Mouse (Mus musculus): Measurements from ENCODE around the gene Pate3. TPM values are rescaled to one million over a fixed set of nuclear protein-coding genes. Genes with fewer than 3 reads are reported as not detected.
"Not testable (repeated sequence)": the region's sequence is repeated elsewhere in the genome, so short reads cannot be mapped to it uniquely, and the experiment has no call there.

Gene Pate3
- not detected in 2 replicates for polyA plus RNA-seq (2015; fragmentation: Nextera tagmentation; extraction: Ambion mirVana)

GRCm38 (mm10) chr9:35648102-35648501 is at the start of gene Pate3:
Pate3 (minus strand) TSS chr9:35648202.
- WGBS, result 69% methylated on average over 1 of the region's 1 CpGs
- peaks cover 5% of the 10 kb centered on the region; the same call in 1 of the 2 replicates for H3K9me3 ChIP-seq (replicated peaks)
- no peak within 1 kb of the TSS for H3K9ac ChIP-seq
- no peak within 1 kb of the TSS for H3K27ac ChIP-seq
- no peaks in the 10 kb centered on the region for H3K36me3 ChIP-seq (ENCODE audit: poor library complexity, severe bottlenecking)
- H3K4me2 ChIP-seq, result no peak within 1 kb of the TSS
- H3K4me1 ChIP-seq, result no peaks in the 10 kb centered on the region
- no peaks in the 10 kb centered on the region for H3K27me3 ChIP-seq
- H3K4me3 ChIP-seq, result no peak within 1 kb of the TSS
- no peak for ATAC-seq

- H3K4me1 ChIP-seq, result no peaks in the 10 kb centered on the region
- no peak overlapping the region for H3K27ac ChIP-seq
- no peaks in the 10 kb centered on the region for H3K36me3 ChIP-seq (ENCODE audit: poor library complexity, severe bottlenecking)
- H3K27me3 ChIP-seq, result no peaks in the 10 kb centered on the region
- no peak overlapping the region for H3K4me3 ChIP-seq
- no peak for ATAC-seq
- no peak overlapping the region for H3K4me2 ChIP-seq
- H3K9ac ChIP-seq, result no peak overlapping the region
- no peaks in the 10 kb centered on the region for H3K9me3 ChIP-seq (replicated peaks)
Measured at GRCm38 (mm10) chr9:35691924-35692323, 43.9 kb upstream of the Pate3 start.

GRCm38 (mm10) chr9:35687013-35687412 is 39.0 kb upstream of the Pate3 start, which contains the start of gene Pate1:
Pate1 (minus strand) TSS chr9:35687390.
- WGBS, result 65% methylated on average over 1 of the region's 1 CpGs
- H3K4me2 ChIP-seq, result no peak within 1 kb of the TSS

GRCm38 (mm10) chr9:35673557-35673956 is 25.6 kb upstream of the Pate3 start:
- no peak overlapping the region for H3K9ac ChIP-seq
- H3K4me3 ChIP-seq, result no peak overlapping the region
- H3K27me3 ChIP-seq, result no peaks in the 10 kb centered on the region
- H3K27ac ChIP-seq, result no peak overlapping the region
- H3K4me1 ChIP-seq, result no peaks in the 10 kb centered on the region
- no peaks in the 10 kb centered on the region; the same call in 1 of the 2 replicates for H3K9me3 ChIP-seq (replicated peaks)
- H3K36me3 ChIP-seq (ENCODE audit: poor library complexity, severe bottlenecking), result no peaks in the 10 kb centered on the region
- ATAC-seq, result no peak
- 79% methylated on average over 2 of the region's 2 CpGs for WGBS
- H3K4me2 ChIP-seq, result no peak overlapping the region

More at GRCm38 (mm10) chr9:35687013-35687412, 39.0 kb upstream of the Pate3 start, which contains the start of gene Pate1:
- ATAC-seq, result no peak
- H3K27ac ChIP-seq, result no peak within 1 kb of the TSS
- no peaks in the 10 kb centered on the region; the same call in 1 of the 2 replicates for H3K9me3 ChIP-seq (replicated peaks)
- H3K36me3 ChIP-seq (ENCODE audit: poor library complexity, severe bottlenecking), result no peaks in the 10 kb centered on the region
- H3K9ac ChIP-seq, result no peak within 1 kb of the TSS
- no peaks in the 10 kb centered on the region for H3K27me3 ChIP-seq
- H3K4me3 ChIP-seq, result no peak within 1 kb of the TSS
- H3K4me1 ChIP-seq, result no peaks in the 10 kb centered on the region

GRCm38 (mm10) chr9:35632981-35633380 is 15.0 kb downstream of the Pate3 start:
- Histone ChIP-seq H3K27ac (no peak overlapping the region), H3K9me3 (replicated peaks) (no peaks in the 10 kb centered on the region), H3K27me3 (no peaks in the 10 kb centered on the region), H3K4me1 (no peaks in the 10 kb centered on the region), H3K9ac (no peak overlapping the region), H3K4me2 (no peak overlapping the region), H3K36me3 (ENCODE audit: poor library complexity, severe bottlenecking) (no peaks in the 10 kb centered on the region), H3K4me3 (no peak overlapping the region)
- ATAC-seq, result no peak
- WGBS, result 75% methylated on average over 1 of the region's 1 CpGs

- H3K27ac ChIP-seq; H3K4me1 ChIP-seq; H3K36me3 ChIP-seq (ENCODE audit: poor library complexity, severe bottlenecking); H3K9me3 ChIP-seq (replicated peaks); H3K27me3 ChIP-seq; ATAC-seq; H3K9ac ChIP-seq; H3K4me2 ChIP-seq; H3K4me3 ChIP-seq: not testable (repeated sequence)
- WGBS, result 78% methylated on average over 2 of the region's 2 CpGs
Measured at GRCm38 (mm10) chr9:35616784-35617183, 31.2 kb downstream of the Pate3 start.

GRCm38 (mm10) chr9:35614005-35614404 is 34.0 kb downstream of the Pate3 start:
- ATAC-seq, result no peak

GRCm38 (mm10) chr9:35611841-35612240 is 36.2 kb downstream of the Pate3 start, which contains the start of gene Pate4:
Pate4 (minus strand) TSS chr9:35611941.
- Histone ChIP-seq H3K9me3 (replicated peaks) (no peaks in the 10 kb centered on the region), H3K27me3 (no peaks in the 10 kb centered on the region), H3K4me1 (no peaks in the 10 kb centered on the region), H3K27ac (no peak within 1 kb of the TSS), H3K4me3 (no peak within 1 kb of the TSS), H3K36me3 (ENCODE audit: poor library complexity, severe bottlenecking) (no peaks in the 10 kb centered on the region), H3K9ac (no peak within 1 kb of the TSS), H3K4me2 (no peak within 1 kb of the TSS)
- ATAC-seq, result no peak
- WGBS, result 80% methylated on average over 1 of the region's 1 CpGs

More at GRCm38 (mm10) chr9:35614005-35614404, 34.0 kb downstream of the Pate3 start:
- Histone ChIP-seq H3K27me3 (no peaks in the 10 kb centered on the region), H3K9me3 (replicated peaks) (no peaks in the 10 kb centered on the region), H3K4me1 (no peaks in the 10 kb centered on the region), H3K4me3 (no peak overlapping the region), H3K27ac (no peak overlapping the region), H3K36me3 (ENCODE audit: poor library complexity, severe bottlenecking) (no peaks in the 10 kb centered on the region), H3K9ac (no peak overlapping the region), H3K4me2 (no peak overlapping the region)
- WGBS, result 29% methylated on average over 2 of the region's 2 CpGs

- Histone ChIP-seq H3K27ac (no peak overlapping the region), H3K4me1 (no peaks in the 10 kb centered on the region), H3K9me3 (replicated peaks) (no peaks in the 10 kb centered on the region), H3K9ac (no peak overlapping the region), H3K36me3 (ENCODE audit: poor library complexity, severe bottlenecking) (no peaks in the 10 kb centered on the region), H3K4me3 (no peak overlapping the region), H3K4me2 (no peak overlapping the region), H3K27me3 (no peaks in the 10 kb centered on the region)
- ATAC-seq, result no peak
- WGBS, result 59% methylated on average over 8 of the region's 8 CpGs
Measured at GRCm38 (mm10) chr9:35607647-35608405, 40.2 kb downstream of the Pate3 start.

Other genes starting within 250 kb of the Pate3 start
- 20.7 and 22.1 TPM in 2 replicates for gene Cdon, start 227.1 kb downstream of the Pate3 start, polyA plus RNA-seq (2015; fragmentation: Nextera tagmentation; extraction: Ambion mirVana)
- gene Gm1113, start 129.9 kb downstream of the Pate3 start, polyA plus RNA-seq (2015; fragmentation: Nextera tagmentation; extraction: Ambion mirVana), result not detected in 2 replicates
- 13.2 and 14.9 TPM in 2 replicates for gene Ddx25, start 89.7 kb downstream of the Pate3 start, polyA plus RNA-seq (2015; fragmentation: Nextera tagmentation; extraction: Ambion mirVana)
- gene Pus3, start 89.6 kb downstream of the Pate3 start, polyA plus RNA-seq (2015; fragmentation: Nextera tagmentation; extraction: Ambion mirVana), result 19.3 and 20.0 TPM in 2 replicates
- gene Pate2, start 77.9 kb downstream of the Pate3 start, polyA plus RNA-seq (2015; fragmentation: Nextera tagmentation; extraction: Ambion mirVana), result 1.6 and 2.1 TPM in 2 replicates
- gene Hyls1, start 77.8 kb downstream of the Pate3 start, polyA plus RNA-seq (2015; fragmentation: Nextera tagmentation; extraction: Ambion mirVana), result 29.0 and 29.7 TPM in 2 replicates
- gene Pate4, start 36.3 kb downstream of the Pate3 start, polyA plus RNA-seq (2015; fragmentation: Nextera tagmentation; extraction: Ambion mirVana), result not detected in 2 replicates
- gene Pate1, start 39.2 kb upstream of the Pate3 start, polyA plus RNA-seq (2015; fragmentation: Nextera tagmentation; extraction: Ambion mirVana), result not detected in 2 replicates
- not detected in 2 replicates for gene Gm17677, start 92.8 kb upstream of the Pate3 start, polyA plus RNA-seq (2015; fragmentation: Nextera tagmentation; extraction: Ambion mirVana)
- gene Gm17727, start 129.9 kb upstream of the Pate3 start, polyA plus RNA-seq (2015; fragmentation: Nextera tagmentation; extraction: Ambion mirVana), result not detected in 2 replicates
- not detected in 2 replicates for gene Gm27235, start 141.9 kb upstream of the Pate3 start, polyA plus RNA-seq (2015; fragmentation: Nextera tagmentation; extraction: Ambion mirVana)
- not detected in 2 replicates for gene D730048I06Rik, start 141.9 kb upstream of the Pate3 start, polyA plus RNA-seq (2015; fragmentation: Nextera tagmentation; extraction: Ambion mirVana)
- gene 9230110F15Rik, start 195.9 kb upstream of the Pate3 start, polyA plus RNA-seq (2015; fragmentation: Nextera tagmentation; extraction: Ambion mirVana), result not detected in 2 replicates